Mouse (Mus musculus): Measurements from ENCODE around the gene Afap1l2. TPM values are rescaled to one million over a fixed set of nuclear protein-coding genes. Genes with fewer than 3 reads are reported as not detected.

The Afap1l2 gene
- total and polyA plus RNA-seq, 3 experiments = 0.17 to 3.1 (median 0.44) TPM

GRCm38 (mm10) chr19:56974159-56974558 is 33.9 kb downstream of the Afap1l2 start:
- Histone ChIP-seq H3K9me3 (replicated peaks; ENCODE audit: low read length) (no peaks in the 10 kb centered on the region), H3K79me2 (replicated peaks; ENCODE audit: control insufficient read depth, extremely low read depth, insufficient read depth, poor library complexity, severe bottlenecking) (no peaks in the 10 kb centered on the region), H3K4me1 (ENCODE audit: control insufficient read depth in 1 of 2, insufficient read depth in 2 of 2) (peaks cover 0 to 6% of the 10 kb centered on the region in 2 experiments; a peak in 2 of 4 replicates), H3K9ac (ENCODE audit: insufficient read depth, low read depth) (no peak overlapping the region), H3K4me2 (ENCODE audit: insufficient read depth, low read depth, poor library complexity, severe bottlenecking) (no peak overlapping the region), H3K27me3 (replicated peaks) (no peaks in the 10 kb centered on the region), H3K27ac (ENCODE audit: insufficient read depth, low read depth) (no peak overlapping the region), H3K36me3 (replicated peaks in 1 of 2; ENCODE audit: control insufficient read depth in 1 of 2, insufficient read depth in 1 of 2, low read length in 1 of 2) (no peaks in the 10 kb centered on the region), H3K4me3 (replicated peaks in 1 of 3; ENCODE audit: low read depth in 2 of 3, low read length in 2 of 3, poor library complexity in 1 of 3) (no peak overlapping the region)
- dilution Hi-C loops (cut with MboI; ENCODE audit: extremely low pct_ligation_motif_present, extremely low pct_unique_long_range_greater_than_20kb, low sequenced_read_pairs) = no loop called here
- in situ Hi-C loops (cut with MboI; ENCODE audit: low pct_ligation_motif_present, low pct_unique_long_range_greater_than_20kb, low sequenced_read_pairs) = no loop called here
- TF ChIP-seq ETS1 (conservative IDR thresholded peaks at IDR 0.05; ENCODE audit: low read depth, low read length) = no peak
- no peak for DNase-seq (ENCODE audit: extremely low read depth)

GRCm38 (mm10) chr19:56972768-56973167 is 35.3 kb downstream of the Afap1l2 start:
- H3K4me3 ChIP-seq (replicated peaks in 1 of 3; ENCODE audit: low read depth in 2 of 3, low read length in 2 of 3, poor library complexity in 1 of 3) = no peak overlapping the region
- H3K36me3 ChIP-seq (replicated peaks in 1 of 2; ENCODE audit: control insufficient read depth in 1 of 2, insufficient read depth in 1 of 2, low read length in 1 of 2) = peaks cover 0 to 4% of the 10 kb centered on the region in 2 experiments
- in situ Hi-C loops (cut with MboI; ENCODE audit: low pct_ligation_motif_present, low pct_unique_long_range_greater_than_20kb, low sequenced_read_pairs) = no loop called here
- no peak overlapping the region for H3K27ac ChIP-seq (ENCODE audit: insufficient read depth, low read depth)
- TF ChIP-seq JUN (IDR thresholded peaks at IDR 0.05; ENCODE audit: insufficient read depth, low read depth, low read length) (no peak), USF1 (IDR thresholded peaks at IDR 0.05; ENCODE audit: low read depth, low read length) (no peak), MAZ (IDR thresholded peaks at IDR 0.05; ENCODE audit: low read depth, low read length) (no peak), CHD1 (IDR thresholded peaks at IDR 0.05; ENCODE audit: low read depth, low read length) (no peak), ZC3H11A (IDR thresholded peaks at IDR 0.05; ENCODE audit: low read depth, low read length) (no peak), IRF4 (IDR thresholded peaks at IDR 0.05; ENCODE audit: low read depth, low read length) (no peak), MAFK (IDR thresholded peaks at IDR 0.05; ENCODE audit: insufficient replicate concordance, low read length) (no peak), POLR2A (IDR thresholded peaks at IDR 0.05; ENCODE audit: low read depth, low read length) (no peak), JUND (conservative IDR thresholded peaks at IDR 0.05; ENCODE audit: low read depth, low read length) (no peak), HCFC1 (IDR thresholded peaks at IDR 0.05; ENCODE audit: low read depth, low read length) (no peak), UBTF (IDR thresholded peaks at IDR 0.05; ENCODE audit: low read depth, low read length) (no peak), MAX (IDR thresholded peaks at IDR 0.05; ENCODE audit: low read length) (no peak), BHLHE40 (IDR thresholded peaks at IDR 0.05; ENCODE audit: low read depth, low read length) (no peak), SMC3 (IDR thresholded peaks at IDR 0.05; ENCODE audit: low read depth, low read length) (no peak), KAT2A (IDR thresholded peaks at IDR 0.05; ENCODE audit: insufficient replicate concordance, low read length) (no peak), RAD21 (IDR thresholded peaks at IDR 0.05; ENCODE audit: low read depth, low read length) (no peak), TCF12 (IDR thresholded peaks at IDR 0.05; ENCODE audit: low read depth, low read length) (no peak), CTCF (conservative IDR thresholded peaks at IDR 0.05 in 1 of 2, IDR thresholded peaks at IDR 0.05 in 1 of 2; ENCODE audit: low read depth in 2 of 2, low read length in 2 of 2) (no peak), PAX5 (IDR thresholded peaks at IDR 0.05; ENCODE audit: low read length) (no peak), MXI1 (IDR thresholded peaks at IDR 0.05; ENCODE audit: low read depth, low read length) (no peak)
- H3K9ac ChIP-seq (ENCODE audit: insufficient read depth, low read depth) = no peak overlapping the region
- H3K4me1 ChIP-seq (ENCODE audit: control insufficient read depth in 1 of 2, insufficient read depth in 2 of 2) = peaks cover 0 to 8% of the 10 kb centered on the region in 2 experiments; a peak in 2 of 4 replicates
- no peak overlapping the region for H3K4me2 ChIP-seq (ENCODE audit: insufficient read depth, low read depth, poor library complexity, severe bottlenecking)
- no peaks in the 10 kb centered on the region; the same call in 1 of the 2 replicates for H3K79me2 ChIP-seq (replicated peaks; ENCODE audit: control insufficient read depth, extremely low read depth, insufficient read depth, poor library complexity, severe bottlenecking)
- H3K27me3 ChIP-seq (replicated peaks) = no peaks in the 10 kb centered on the region
- H3K9me3 ChIP-seq (replicated peaks; ENCODE audit: low read length) = no peaks in the 10 kb centered on the region
- dilution Hi-C loops (cut with MboI; ENCODE audit: extremely low pct_ligation_motif_present, extremely low pct_unique_long_range_greater_than_20kb, low sequenced_read_pairs) = no loop called here
- no peak for DNase-seq (ENCODE audit: extremely low read depth)
